Mouse (Mus musculus) G1E-ER4 (cell line): ENCODE data around the gene Gm20708. TPM values are rescaled to one million over a fixed set of nuclear protein-coding genes. Genes with fewer than 3 reads are reported as not detected.

Experiments
- GATA1 ChIP-seq: IDR thresholded peaks from one replicate; pipeline ENCODE4 v1.8.0; 2012; ENCODE audit warnings: low read length, inconsistent platforms
- polyA plus RNA-seq: library from polyadenylated mRNA; stranded (reverse); fragments of >175 nt; gene quantifications from 2 replicates; pipeline ENCODE4 v1.2.3, GENCODE M21; 2012

The Gm20708 gene
- polyA plus RNA-seq, 1 experiment: 0.38 TPM

DNA sequence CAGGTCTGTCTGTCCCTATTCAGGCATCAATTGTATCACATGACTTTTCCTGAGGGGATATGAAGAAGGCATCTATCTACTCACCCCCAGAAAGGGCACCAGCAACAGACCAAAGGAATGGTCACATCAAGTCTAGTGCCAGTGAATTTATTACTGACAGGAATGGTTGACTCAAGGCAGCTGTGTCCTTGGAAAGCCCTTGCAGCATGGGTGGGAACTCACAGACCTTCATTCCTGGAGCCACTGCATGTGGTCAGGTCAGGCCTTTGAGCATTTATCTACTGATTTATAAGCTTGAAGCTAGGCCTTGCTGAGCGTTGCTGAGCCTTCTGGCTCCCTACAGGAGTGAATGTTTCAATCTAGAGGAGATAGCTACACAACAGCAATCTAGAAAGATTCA is 31.4 kb downstream of the Gm20708 start:
- TF ChIP-seq GATA1: no peak

DNA sequence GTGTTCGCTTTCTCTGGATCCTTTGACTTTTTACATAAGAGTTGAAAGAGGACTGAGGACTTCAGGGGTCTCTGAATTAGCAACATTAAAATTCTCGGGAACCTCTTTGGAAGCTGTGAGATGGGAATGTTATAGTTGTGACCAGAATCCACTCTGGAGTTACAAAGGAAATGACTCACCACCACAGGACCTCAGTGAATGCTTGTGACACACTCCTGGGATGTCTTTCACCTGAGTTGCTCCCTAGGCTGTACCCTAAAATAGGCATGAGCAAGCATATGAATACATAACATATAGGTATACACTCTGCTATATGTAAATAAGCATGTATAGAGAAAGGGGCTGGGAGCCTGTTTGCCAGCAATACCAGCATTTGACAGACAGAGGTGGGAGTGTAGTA is 34.0 kb downstream of the Gm20708 start:
- TF ChIP-seq GATA1: no peak

- TF ChIP-seq GATA1: no peak
Observed at GRCm38 (mm10) chr11:117844997-117845396, 35.5 kb downstream of the Gm20708 start.

DNA sequence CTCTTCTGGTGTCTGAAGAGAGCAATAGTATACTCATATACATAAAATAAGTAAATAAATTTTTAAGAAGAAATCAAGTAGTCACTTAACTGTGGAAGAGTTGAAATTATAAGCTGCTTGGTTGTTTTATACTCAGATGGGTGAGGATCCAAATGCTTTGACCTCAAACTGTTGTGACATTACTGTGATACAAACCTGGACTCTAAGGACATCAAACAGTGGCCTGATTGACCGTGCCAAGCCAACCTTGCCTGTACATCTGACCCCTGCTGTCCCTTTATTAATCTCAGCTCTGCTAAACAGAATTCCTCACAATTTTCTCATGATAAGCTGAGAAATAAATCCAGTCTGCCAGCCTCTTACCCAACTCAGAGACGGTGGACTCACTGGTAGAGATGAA is 36.2 kb downstream of the Gm20708 start:
- no peak for TF ChIP-seq GATA1

- TF ChIP-seq GATA1: no peak
Observed at GRCm38 (mm10) chr11:117846640-117847039, 37.2 kb downstream of the Gm20708 start.

DNA sequence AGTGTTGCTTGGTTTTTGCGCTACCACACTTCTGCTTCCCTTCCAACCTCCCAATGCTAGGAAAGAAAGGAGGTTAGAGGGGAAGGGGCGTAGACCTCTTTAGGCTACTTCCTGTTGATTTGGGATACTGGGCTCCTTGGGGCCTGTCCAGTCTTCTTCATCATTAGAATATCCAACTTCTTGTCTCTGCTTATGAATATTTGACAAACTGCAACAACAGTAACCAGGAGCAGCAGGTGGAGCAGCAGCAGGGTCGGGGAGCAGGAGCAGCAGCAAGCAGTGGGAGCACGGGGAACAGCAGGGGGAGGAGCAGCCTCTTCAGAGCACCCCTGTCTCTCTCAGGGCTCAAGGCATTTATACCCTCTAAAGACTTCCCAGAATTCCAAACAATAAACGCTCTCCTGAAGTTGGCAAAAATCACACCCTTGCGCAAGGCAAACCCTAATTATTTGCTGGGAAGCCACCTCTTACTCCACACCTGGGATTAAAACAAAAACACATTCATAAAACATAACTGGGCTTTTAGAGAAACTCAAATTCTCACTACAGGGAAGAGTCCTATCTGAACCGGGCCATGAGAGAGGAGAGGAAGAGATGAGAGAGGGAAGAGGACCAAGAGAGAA is 38.2 kb downstream of the Gm20708 start:
- no peak for TF ChIP-seq GATA1

GRCm38 (mm10) chr11:117848271-117848984 is 39.0 kb downstream of the Gm20708 start:
- TF ChIP-seq GATA1: no peak

- no peak for TF ChIP-seq GATA1
Observed at GRCm38 (mm10) chr11:117848985-117849671, 39.7 kb downstream of the Gm20708 start, which contains the start of gene Birc5. Gene Birc5 (plus strand): TSS chr11:117849251.

DNA sequence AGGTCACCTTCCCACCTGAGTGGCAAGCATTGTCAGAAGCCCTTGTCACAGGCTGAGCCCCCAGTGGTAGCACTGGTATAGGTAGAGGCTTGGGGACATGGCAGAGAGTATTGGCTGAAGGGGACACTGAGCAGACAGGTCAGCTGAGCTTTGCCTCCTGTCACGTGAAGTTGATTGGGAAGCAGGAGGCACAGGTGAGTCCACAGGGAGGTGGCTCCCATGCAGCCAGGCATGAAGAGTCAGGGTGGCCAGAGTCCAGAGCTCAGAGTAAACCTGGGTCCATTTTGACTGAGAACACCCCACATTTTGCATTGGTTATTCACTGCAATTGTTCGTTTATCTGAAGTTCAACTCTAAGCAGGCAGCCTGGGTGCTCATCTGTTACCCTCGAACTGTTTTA is 43.4 kb downstream of the Gm20708 start:
- TF ChIP-seq GATA1: no peak

GRCm38 (mm10) chr11:117854241-117854640 is 44.8 kb downstream of the Gm20708 start:
- no peak for TF ChIP-seq GATA1

DNA sequence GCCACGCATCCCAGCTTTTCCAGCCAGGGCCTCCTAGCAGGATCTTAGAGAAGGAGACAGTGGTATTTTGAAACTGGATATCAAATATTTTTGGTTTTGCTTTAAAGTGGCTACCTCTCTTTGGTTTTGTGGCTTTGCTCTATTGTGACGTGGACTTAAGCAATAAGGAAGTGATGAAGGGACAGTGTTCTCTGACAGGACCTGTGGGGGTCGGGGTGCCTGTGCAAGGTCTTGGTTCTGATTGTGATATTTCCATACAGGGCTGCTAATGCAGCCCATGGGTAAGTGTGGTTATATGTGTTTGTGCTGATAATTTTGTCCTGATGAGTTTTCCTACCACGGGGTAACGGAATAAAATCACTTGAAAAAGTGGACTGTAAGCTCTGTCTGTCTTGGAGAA is 45.9 kb downstream of the Gm20708 start:
- TF ChIP-seq GATA1: no peak

GRCm38 (mm10) chr11:117855975-117856374 is 46.5 kb downstream of the Gm20708 start:
- no peak for TF ChIP-seq GATA1

DNA sequence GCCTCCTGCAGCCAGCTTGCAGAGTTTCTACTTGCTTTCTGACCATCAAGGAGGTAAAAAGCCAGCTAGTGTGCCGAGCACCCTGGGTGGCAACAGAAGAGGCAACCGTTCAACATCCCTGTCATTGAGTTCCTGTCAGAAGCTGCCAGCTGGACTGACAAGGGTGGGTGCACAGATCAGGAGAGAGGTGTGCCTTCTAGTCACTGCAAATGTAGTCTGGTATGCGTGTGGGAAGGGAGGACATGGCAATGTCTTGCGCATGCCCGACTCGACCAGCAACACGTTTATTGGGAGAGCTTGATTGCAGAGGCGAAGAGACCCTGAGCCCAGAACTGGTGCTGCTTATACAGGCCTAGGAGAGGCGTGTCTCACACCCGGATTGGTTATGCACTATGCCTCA is 48.0 kb downstream of the Gm20708 start:
- no peak for TF ChIP-seq GATA1

GRCm38 (mm10) chr11:117858392-117858791 is 48.9 kb downstream of the Gm20708 start:
- TF ChIP-seq GATA1: no peak

DNA sequence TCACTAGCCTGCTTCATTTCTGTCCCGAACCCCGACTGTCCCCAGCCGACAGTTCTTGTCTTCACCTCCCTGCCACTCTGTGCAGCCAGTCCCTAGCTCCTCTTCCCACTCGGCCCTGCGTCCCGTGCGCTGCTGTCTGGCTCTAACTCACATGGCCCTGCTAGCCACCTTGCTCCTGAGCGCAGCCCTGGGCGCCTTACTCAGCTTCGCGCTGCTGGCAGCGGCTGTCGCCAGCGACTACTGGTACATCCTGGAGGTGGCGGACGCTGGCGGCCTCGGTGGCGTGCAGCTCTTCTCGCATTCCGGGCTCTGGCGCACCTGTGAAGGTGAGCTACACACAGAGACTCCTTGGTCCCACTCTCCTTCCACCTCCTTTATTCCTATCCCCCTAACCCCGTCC is 51.1 kb downstream of the Gm20708 start, which contains the start of gene Tmem235:
Gene Tmem235 (plus strand): TSS at position 152 of the 400 bp plus-strand sequence.
- TF ChIP-seq GATA1: no peak

- no peak for TF ChIP-seq GATA1
Observed at GRCm38 (mm10) chr11:117863174-117863856, 53.8 kb downstream of the Gm20708 start.
